Comparison of ENCODE assay signal across 12 mouse cellular contexts in genomic region chr16:48626186-48626585, GRCm38 (mm10).
"Had no signal": no experiment of that assay in that cellular context is flagged by ENCODE, and none has a peak within 500 bp of the region (broad histone marks: within the 10 kb centered on the region; RNA-seq: fewer than 3 reads in every experiment).

No protein-coding gene starts in this region.

- H3K4me3 ChIP-seq: kidney, embryonic 15.5 days; limb, embryonic 12.5 days; midbrain, embryonic 10.5 days; myocyte; neural tube, embryonic 15.5 days had no signal

- H3K9ac ChIP-seq: kidney, embryonic 15.5 days; limb, embryonic 12.5 days; neural tube, embryonic 15.5 days had no signal

- ATAC-seq: intestine, embryonic 16.5 days had no signal

- H3K9me3 ChIP-seq: kidney, embryonic 15.5 days; limb, embryonic 12.5 days; midbrain, embryonic 10.5 days; neural tube, embryonic 15.5 days had no signal

- H3K27me3 ChIP-seq: kidney, embryonic 15.5 days; limb, embryonic 12.5 days; neural tube, embryonic 15.5 days had no signal

- H3K4me2 ChIP-seq: kidney, embryonic 15.5 days; limb, embryonic 12.5 days; liver, embryonic 11.5 days; neural tube, embryonic 15.5 days had no signal

- H3K4me1 ChIP-seq: kidney, embryonic 15.5 days; limb, embryonic 12.5 days; neural tube, embryonic 15.5 days had no signal

- H3K36me3 ChIP-seq: kidney, embryonic 15.5 days; limb, embryonic 12.5 days; midbrain, embryonic 10.5 days; neural tube, embryonic 15.5 days had no signal

- DNase-seq: kidney, adult 2 months; kidney, postnatal 14 days; spleen, adult 18-20 months; thymus, adult 18-20 months; thymus, postnatal 14 days had no signal

- H3K27ac ChIP-seq: kidney, embryonic 15.5 days; limb, embryonic 12.5 days; midbrain, embryonic 10.5 days; neural tube, embryonic 15.5 days had no signal
